Mouse (Mus musculus) CH12.LX (cell line): ENCODE data around the gene Kin. TPM values are rescaled to one million over a fixed set of nuclear protein-coding genes. Genes with fewer than 3 reads are reported as not detected.

Experiments used
- DNase-seq: peaks from one replicate; pipeline ENCODE4 v3.0.0-alpha.2; 2013; ENCODE audit errors: extremely low read depth
- H3K27ac ChIP-seq: 2 replicates; pipeline ENCODE4 v1.5.1; 2012; ENCODE audit warnings: low read depth, mild to moderate bottlenecking, control low read depth, moderate library complexity; ENCODE audit not compliant: insufficient read depth
- H3K27me3 ChIP-seq: replicated peaks from 2 replicates; pipeline ENCODE3; 2012; ENCODE audit warnings: inconsistent platforms
- H3K36me3 ChIP-seq, 2 experiments: replicated peaks in 1 of 2; 2 replicates each; pipeline versions ENCODE3 to v1.6.1; 2012; ENCODE audit warnings: inconsistent platforms in 1 of 2, low read length in 1 of 2, mild to moderate bottlenecking in 1 of 2, mixed read lengths in 1 of 2, moderate library complexity in 1 of 2; ENCODE audit not compliant: control insufficient read depth in 1 of 2, insufficient read depth in 1 of 2
- H3K4me1 ChIP-seq, 2 experiments: 2 replicates each; pipeline ENCODE4 v1.6.1; 2012; ENCODE audit warnings: inconsistent platforms in 1 of 2, moderate library complexity in 1 of 2; ENCODE audit not compliant: insufficient read depth in 2 of 2, control insufficient read depth in 1 of 2
- H3K4me2 ChIP-seq: 2 replicates; pipeline ENCODE4 v1.6.1; 2012; ENCODE audit warnings: low read depth, mild to moderate bottlenecking, control low read depth; ENCODE audit not compliant: poor library complexity, insufficient read depth, severe bottlenecking
- H3K4me3 ChIP-seq, 3 experiments: fragments of 150-350 bp in 1 of 3; sonication (generic) in 1 of 3; replicated peaks in 1 of 3; 2 replicates each; pipeline versions ENCODE3 to v1.5.1; 2011 to 2012; ENCODE audit warnings: low read depth in 2 of 3, low read length in 2 of 3, mild to moderate bottlenecking in 2 of 3, moderate library complexity in 2 of 3, control low read depth in 1 of 3, improper control_type of control experiment in 1 of 3, inconsistent platforms in 1 of 3, mixed read lengths in 1 of 3; ENCODE audit not compliant: poor library complexity in 1 of 3
- H3K79me2 ChIP-seq: replicated peaks from 2 replicates; pipeline ENCODE4 v1.6.1; 2012; ENCODE audit warnings: mild to moderate bottlenecking, moderate library complexity; ENCODE audit not compliant: control insufficient read depth, poor library complexity, insufficient read depth, severe bottlenecking; ENCODE audit errors: extremely low read depth
- H3K9ac ChIP-seq: 2 replicates; pipeline ENCODE4 v1.6.1; 2012; ENCODE audit warnings: low read depth, mild to moderate bottlenecking, control low read depth, moderate library complexity; ENCODE audit not compliant: insufficient read depth
- H3K9me3 ChIP-seq: replicated peaks from 2 replicates; pipeline ENCODE3; 2012; ENCODE audit warnings: low read length, inconsistent platforms, mixed read lengths
- CHD1 ChIP-seq: IDR thresholded peaks from 2 replicates; pipeline ENCODE4 v1.6.1; 2012; ENCODE audit warnings: low read depth, low read length, improper control_type of control experiment, inconsistent platforms
- CTCF ChIP-seq, 2 experiments: IDR thresholded peaks in 1 of 2; conservative IDR thresholded peaks in 1 of 2; 2 replicates each; pipeline ENCODE4 v1.5.1; 2011 to 2012; ENCODE audit warnings: low read depth in 2 of 2, low read length in 2 of 2, improper control_type of control experiment in 1 of 2, inconsistent platforms in 1 of 2, mild to moderate bottlenecking in 1 of 2, moderate library complexity in 1 of 2
- E2F4 ChIP-seq: IDR thresholded peaks from 2 replicates; pipeline ENCODE4 v1.6.1; 2011; ENCODE audit warnings: low read depth, low read length, improper control_type of control experiment; ENCODE audit not compliant: insufficient replicate concordance
- HCFC1 ChIP-seq: IDR thresholded peaks from 2 replicates; pipeline ENCODE4 v1.6.1; 2012; ENCODE audit warnings: low read depth, mild to moderate bottlenecking, inconsistent platforms, low read length, improper control_type of control experiment
- IRF4 ChIP-seq: IDR thresholded peaks from 2 replicates; pipeline ENCODE4 v1.6.1; 2014; ENCODE audit warnings: low read depth, mild to moderate bottlenecking, inconsistent platforms, low read length, improper control_type of control experiment
- JUND ChIP-seq: conservative IDR thresholded peaks from 2 replicates; pipeline ENCODE4 v1.6.1; 2011; ENCODE audit warnings: low read depth, low read length, improper control_type of control experiment
- MAX ChIP-seq: IDR thresholded peaks from 2 replicates; pipeline ENCODE4 v1.6.1; 2011; ENCODE audit warnings: low read length, improper control_type of control experiment
- MEF2A ChIP-seq: IDR thresholded peaks from 2 replicates; pipeline ENCODE4 v1.6.1; 2014; ENCODE audit warnings: low read depth, mild to moderate bottlenecking, inconsistent platforms, low read length, improper control_type of control experiment, borderline replicate concordance
- POLR2AphosphoS2 ChIP-seq: IDR thresholded peaks from 2 replicates; pipeline ENCODE4 v1.6.1; 2011; ENCODE audit warnings: low read depth, low read length, improper control_type of control experiment
- RAD21 ChIP-seq: IDR thresholded peaks from 2 replicates; pipeline ENCODE4 v1.6.1; 2011; ENCODE audit warnings: low read depth, mild to moderate bottlenecking, low read length, improper control_type of control experiment, moderate library complexity
- SIN3A ChIP-seq: IDR thresholded peaks from 2 replicates; pipeline ENCODE4 v1.6.1; 2012; ENCODE audit warnings: low read length, improper control_type of control experiment, inconsistent platforms
- TBP ChIP-seq: conservative IDR thresholded peaks from 2 replicates; pipeline ENCODE4 v1.6.1; 2011; ENCODE audit warnings: low read depth, low read length, improper control_type of control experiment
- ZC3H11A ChIP-seq: IDR thresholded peaks from 2 replicates; pipeline ENCODE4 v1.6.1; 2012; ENCODE audit warnings: low read depth, mild to moderate bottlenecking, inconsistent platforms, low read length, improper control_type of control experiment
- ZMIZ1 ChIP-seq: IDR thresholded peaks from 2 replicates; pipeline ENCODE4 v1.6.1; 2012; ENCODE audit warnings: low read depth, mild to moderate bottlenecking, inconsistent platforms, low read length, improper control_type of control experiment
- ZNF384 ChIP-seq: IDR thresholded peaks from 2 replicates; pipeline ENCODE4 v1.6.1; 2012; ENCODE audit warnings: low read depth, low read length, improper control_type of control experiment, inconsistent platforms
- dilution Hi-C: fragments of 300-500 bp; cut with MboI; formaldehyde crosslinking; loops from 2 replicates; pipeline ENCODE4 v1.14.3; 2020; ENCODE audit warnings: low sequenced_read_pairs; ENCODE audit not compliant: extremely low pct_unique_long_range_greater_than_20kb, extremely low pct_ligation_motif_present
- in situ Hi-C: fragments of 300-500 bp; cut with MboI; formaldehyde crosslinking; loops from 3 replicates; pipeline ENCODE4 v1.14.3; 2019; ENCODE audit warnings: low sequenced_read_pairs, low pct_ligation_motif_present, low pct_unique_long_range_greater_than_20kb, mixed read lengths
- polyA plus RNA-seq: library from polyadenylated mRNA; unstranded; fragments of >175 nt; gene quantifications from 2 replicates; pipeline ENCODE4 v1.2.1, GENCODE M21; 2012; ENCODE audit warnings: low read depth; ENCODE audit not compliant: insufficient read length
- total RNA-seq, 2 experiments: library from RNA; depleted of rRNA; stranded (reverse); fragments of 300-350 nt in 1 of 2; fragments of >200 nt in 1 of 2; gene quantifications; 2 replicates each; pipeline ENCODE4 v1.2.3; 2012 to 2014

Kin gene
- total and polyA plus RNA-seq, 3 experiments: 23.0 to 44.7 (median 31.5) TPM

DNA sequence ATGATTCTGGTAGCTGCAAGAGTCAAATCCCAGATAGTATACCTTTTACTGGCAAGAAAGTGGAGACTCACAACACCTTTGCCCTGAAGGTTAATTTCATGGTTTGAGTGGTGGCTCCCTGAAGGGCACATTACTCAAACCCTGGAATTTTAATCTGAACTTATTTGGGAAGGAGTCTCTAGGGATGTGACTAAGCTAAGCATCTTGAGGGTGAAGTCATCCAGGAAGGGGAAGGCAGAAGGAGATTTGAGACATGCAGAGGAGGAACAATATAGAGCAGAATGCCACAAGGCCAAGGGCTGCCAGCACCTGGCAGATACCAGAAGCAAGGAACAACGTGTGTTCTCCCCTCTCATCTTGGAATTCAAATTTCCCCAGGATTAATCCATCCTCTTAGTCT is 38.4 kb downstream of the Kin start:
- in situ Hi-C loops (no loop called here), dilution Hi-C loops (no loop called here)
- H3K27ac ChIP-seq: no peak overlapping the region
- H3K4me2 ChIP-seq: no peak overlapping the region
- no peak overlapping the region for H3K4me3 ChIP-seq
- no peak for DNase-seq
- H3K9me3 ChIP-seq: no peaks in the 10 kb centered on the region
- H3K36me3 ChIP-seq: no peaks in the 10 kb centered on the region
- no peak overlapping the region for H3K9ac ChIP-seq
- no peaks in the 10 kb centered on the region for H3K27me3 ChIP-seq
- H3K4me1 ChIP-seq: no peaks in the 10 kb centered on the region
- no peak for TF ChIP-seq JUND
- TF ChIP-seq SIN3A: no peak
- no peak for TF ChIP-seq POLR2AphosphoS2
- TF ChIP-seq E2F4: no peak
- TF ChIP-seq ZMIZ1: no peak
- no peak for TF ChIP-seq CTCF (conservative IDR thresholded peaks at IDR 0.05 in 1 of 2, IDR thresholded peaks at IDR 0.05 in 1 of 2; ENCODE audit: low read depth in 2 of 2, low read length in 2 of 2)
- no peak for TF ChIP-seq MAX
- TF ChIP-seq ZNF384: no peak
- no peaks in the 10 kb centered on the region for H3K79me2 ChIP-seq

DNA sequence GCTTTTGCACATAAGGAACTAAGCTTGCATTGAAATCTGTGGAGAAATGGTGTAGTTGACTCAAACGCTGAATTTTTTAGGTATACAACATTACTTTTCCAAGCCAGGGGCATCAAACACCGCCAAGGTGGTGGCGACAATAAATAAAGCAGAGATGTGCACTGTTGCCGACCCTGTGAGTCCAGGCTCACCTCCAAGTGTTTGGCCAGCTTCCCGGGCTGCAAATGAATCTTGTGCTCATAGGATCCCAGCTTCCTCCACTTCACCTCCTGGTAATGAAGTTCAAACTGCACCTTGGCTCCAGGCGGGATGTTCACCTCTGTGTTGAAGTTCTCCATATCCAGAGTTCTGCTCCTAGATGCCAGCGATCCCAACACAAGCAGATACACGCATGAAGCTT is 38.9 kb downstream of the Kin start:
- dilution Hi-C loops (no loop called here), in situ Hi-C loops (no loop called here)
- H3K4me3 ChIP-seq: no peak overlapping the region
- TF ChIP-seq CTCF (conservative IDR thresholded peaks at IDR 0.05 in 1 of 2, IDR thresholded peaks at IDR 0.05 in 1 of 2; ENCODE audit: low read depth in 2 of 2, low read length in 2 of 2) (no peak), CHD1 (no peak), POLR2AphosphoS2 (no peak)
- H3K27ac ChIP-seq: no peak overlapping the region
- H3K27me3 ChIP-seq: no peaks in the 10 kb centered on the region
- no peak overlapping the region for H3K4me2 ChIP-seq
- H3K36me3 ChIP-seq: no peaks in the 10 kb centered on the region
- no peaks in the 10 kb centered on the region for H3K79me2 ChIP-seq
- H3K9ac ChIP-seq: no peak overlapping the region
- no peaks in the 10 kb centered on the region for H3K9me3 ChIP-seq
- DNase-seq: no peak
- H3K4me1 ChIP-seq: no peaks in the 10 kb centered on the region

DNA sequence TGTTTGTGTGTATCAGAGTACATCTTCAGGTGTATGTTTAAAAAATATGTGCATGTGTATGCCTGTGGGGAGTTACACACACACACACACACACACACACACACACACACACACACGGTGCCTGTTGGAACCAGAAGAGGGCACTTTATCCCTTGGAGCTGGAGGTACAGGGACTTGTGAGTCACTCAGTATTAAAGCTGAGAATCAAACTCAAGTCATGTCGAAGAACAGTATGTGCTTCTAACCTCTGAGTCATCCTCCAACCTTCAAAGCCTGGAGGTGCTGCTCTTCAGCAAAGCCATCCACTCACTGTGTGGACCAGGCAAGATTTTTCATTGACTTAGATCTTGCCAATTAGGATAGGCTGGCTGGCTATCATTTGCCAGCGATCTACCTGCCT is 41.4 kb downstream of the Kin start:
- no peak for TF ChIP-seq TBP
- no peak for TF ChIP-seq RAD21
- no peak for TF ChIP-seq CHD1
- no peak for TF ChIP-seq E2F4
- TF ChIP-seq MEF2A: no peak
- no peak for TF ChIP-seq IRF4
- no peak for TF ChIP-seq MAX
- no peak for TF ChIP-seq HCFC1
- TF ChIP-seq ZC3H11A: no peak
- Histone ChIP-seq H3K4me3 (no peak overlapping the region), H3K27ac (no peak overlapping the region), H3K27me3 (no peaks in the 10 kb centered on the region), H3K4me2 (no peak overlapping the region), H3K79me2 (no peaks in the 10 kb centered on the region), H3K4me1 (no peaks in the 10 kb centered on the region), H3K9me3 (no peaks in the 10 kb centered on the region), H3K9ac (no peak overlapping the region), H3K36me3 (no peaks in the 10 kb centered on the region)
- in situ Hi-C loops (no loop called here), dilution Hi-C loops (no loop called here)
- no peak for DNase-seq
